Mouse (Mus musculus) cerebral cortex, adult 2 months (tissue): Measurements from ENCODE around the gene Gm45021.

Experiments used
- WGBS: fragments of 180-500 bp; shearing (Covaris S2); methylation state at CpG from one replicate; pipeline ENCODE4 v1.1.7; 2018; 5-methylcytosine and 5-hydroxymethylcytosine counted together

Gm45021 gene

DNA sequence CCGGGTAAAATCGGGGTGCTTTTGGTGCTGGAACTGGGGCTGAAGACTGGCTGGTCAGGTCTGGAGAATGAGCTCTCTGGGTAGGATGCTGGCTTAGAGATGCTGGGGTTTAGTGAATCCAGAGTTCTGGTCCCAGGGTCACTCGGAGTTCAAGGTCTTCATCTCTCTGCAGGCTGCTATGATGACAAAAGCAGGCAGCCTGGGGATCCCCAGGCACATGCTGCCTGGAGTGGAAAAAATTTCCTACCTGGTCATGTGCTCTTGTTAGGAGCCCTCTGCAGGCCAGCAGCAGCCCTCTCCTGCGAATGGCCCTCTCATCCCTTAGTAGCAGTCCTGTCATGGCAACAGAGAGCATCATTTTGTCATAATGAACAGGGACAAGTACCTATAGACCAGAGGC, 24.1 kb downstream of the Gm45021 start:
- WGBS = 96% methylated on average over 4 of the region's 4 CpGs

- 96% methylated on average over 5 of the region's 5 CpGs for WGBS
Observed at GRCm38 (mm10) chr6:48614756-48615155, 25.3 kb downstream of the Gm45021 start.

DNA sequence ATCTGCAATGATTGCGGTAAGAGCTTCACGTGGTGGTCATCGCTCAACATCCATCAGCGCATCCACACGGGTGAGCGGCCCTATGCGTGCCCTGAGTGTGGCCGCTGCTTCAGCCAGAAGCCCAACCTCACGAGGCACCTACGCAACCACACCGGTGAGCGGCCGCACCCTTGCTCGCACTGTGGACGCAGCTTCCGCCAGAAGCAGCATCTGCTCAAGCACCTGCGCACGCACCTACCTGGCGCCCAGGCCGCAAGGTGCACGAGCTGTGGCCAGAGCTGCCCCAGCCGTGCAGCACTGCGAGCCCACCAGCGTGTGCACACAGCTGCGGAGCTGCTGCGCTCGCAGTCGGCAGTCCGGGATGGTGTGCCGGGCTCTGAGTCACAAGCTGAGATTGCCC, 30.6 kb downstream of the Gm45021 start:
- 96% methylated on average over 30 of the region's 30 CpGs for WGBS

DNA sequence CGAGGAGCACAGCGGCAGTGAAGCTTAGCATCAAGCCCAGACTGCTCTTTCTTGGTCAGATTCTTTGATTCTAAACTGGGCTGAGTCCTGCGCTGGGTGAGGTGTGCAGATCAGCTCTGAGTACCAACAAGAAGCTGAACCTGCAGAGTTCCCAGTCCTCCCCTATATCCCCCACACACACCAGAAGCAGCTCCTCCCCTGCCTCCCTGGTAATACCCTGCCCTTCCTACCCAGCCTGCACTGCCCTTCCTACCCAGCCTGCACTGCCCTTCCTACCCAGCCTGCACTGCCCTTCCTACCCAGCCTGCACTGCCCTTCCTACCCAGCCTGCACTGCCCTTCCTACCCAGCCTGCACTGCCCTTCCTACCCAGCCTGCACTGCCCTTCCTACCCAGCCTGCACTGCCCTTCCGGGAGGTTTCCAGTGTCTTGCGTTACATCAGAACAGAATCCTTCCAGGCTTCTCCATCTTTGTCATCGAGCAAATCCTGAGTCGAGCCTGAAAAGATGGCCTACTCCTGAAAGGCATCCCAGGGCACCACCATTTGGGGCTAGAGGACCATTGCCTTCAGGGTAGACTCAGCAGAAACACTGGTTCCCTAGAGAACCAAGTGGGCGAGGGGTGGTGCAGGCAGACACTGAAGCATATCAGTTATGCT, 32.9 kb downstream of the Gm45021 start:
- 92% methylated on average over 8 of the region's 8 CpGs for whole genome bisulfite sequencing

DNA sequence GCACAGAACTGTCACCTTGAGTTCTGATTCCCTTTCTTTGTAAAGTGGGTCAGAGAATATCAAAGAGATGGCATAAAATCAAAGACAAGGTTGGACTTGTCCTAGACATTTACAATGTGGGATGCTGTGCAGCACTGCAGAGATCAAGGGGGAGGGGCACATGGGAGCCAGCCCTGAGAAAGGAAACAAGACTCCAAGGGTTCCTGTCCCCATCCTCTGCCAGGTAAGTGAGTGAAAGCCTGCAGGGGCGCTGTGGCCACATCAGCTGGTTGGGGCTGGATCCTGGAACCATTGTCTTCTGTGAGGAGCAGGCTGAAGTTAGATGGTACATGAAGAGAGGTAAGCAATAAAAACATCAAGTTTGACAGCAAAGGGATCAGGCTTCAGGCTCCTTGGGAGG, 34.0 kb downstream of the Gm45021 start:
- 60% methylated on average over 1 of the region's 1 CpGs for WGBS

DNA sequence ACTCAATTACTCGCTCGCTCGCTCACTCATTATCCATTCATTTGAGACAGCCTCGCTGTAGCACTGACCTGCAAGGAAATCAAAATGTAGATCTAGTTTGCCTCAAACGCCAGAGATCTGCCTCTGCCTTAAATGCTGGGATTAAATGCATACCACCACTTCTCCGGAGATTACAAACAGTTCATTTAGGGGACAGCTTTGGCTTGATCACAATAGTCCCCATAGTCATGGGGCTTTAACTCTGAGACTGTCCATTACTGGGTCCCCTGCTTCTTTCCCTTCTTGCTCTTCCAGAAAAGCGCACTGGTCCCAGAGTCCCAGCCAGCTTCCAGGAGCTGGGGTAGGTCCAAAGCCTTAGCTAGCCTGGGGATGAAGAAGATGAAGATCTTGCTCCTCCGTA, 37.1 kb downstream of the Gm45021 start, which contains the start of gene AI854703:
AI854703 (plus strand) TSS at position 301 of the 400 bp plus-strand sequence.
- 42% methylated on average over 8 of the region's 8 CpGs for WGBS

GRCm38 (mm10) chr6:48626984-48627383, 37.6 kb downstream of the Gm45021 start:
- 2% methylated on average over 32 of the region's 32 CpGs for WGBS

- 2% methylated on average over 7 of the region's 7 CpGs for WGBS
Observed at GRCm38 (mm10) chr6:48627511-48627924, 38.1 kb downstream of the Gm45021 start.

DNA sequence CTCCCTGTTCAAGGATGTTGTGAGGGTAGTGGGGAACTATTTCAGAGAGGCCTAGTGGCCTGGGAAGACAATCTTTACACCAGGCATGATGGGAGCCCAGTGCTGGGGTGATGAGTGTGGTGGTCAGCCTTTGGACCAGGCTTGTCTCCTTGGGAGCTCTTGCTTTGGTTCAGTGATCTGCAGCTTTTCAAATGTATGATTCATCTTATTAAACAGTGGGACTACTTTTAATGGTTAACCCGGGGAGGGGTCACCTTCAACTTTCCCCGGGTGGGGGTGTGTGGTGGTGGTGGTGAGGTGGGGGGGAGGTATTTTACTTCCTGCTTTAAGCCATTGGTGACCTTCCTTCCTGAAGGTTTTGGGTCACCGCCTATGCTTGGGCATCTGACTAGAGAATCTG, 39.0 kb downstream of the Gm45021 start:
- 79% methylated on average over 3 of the region's 3 CpGs for WGBS

DNA sequence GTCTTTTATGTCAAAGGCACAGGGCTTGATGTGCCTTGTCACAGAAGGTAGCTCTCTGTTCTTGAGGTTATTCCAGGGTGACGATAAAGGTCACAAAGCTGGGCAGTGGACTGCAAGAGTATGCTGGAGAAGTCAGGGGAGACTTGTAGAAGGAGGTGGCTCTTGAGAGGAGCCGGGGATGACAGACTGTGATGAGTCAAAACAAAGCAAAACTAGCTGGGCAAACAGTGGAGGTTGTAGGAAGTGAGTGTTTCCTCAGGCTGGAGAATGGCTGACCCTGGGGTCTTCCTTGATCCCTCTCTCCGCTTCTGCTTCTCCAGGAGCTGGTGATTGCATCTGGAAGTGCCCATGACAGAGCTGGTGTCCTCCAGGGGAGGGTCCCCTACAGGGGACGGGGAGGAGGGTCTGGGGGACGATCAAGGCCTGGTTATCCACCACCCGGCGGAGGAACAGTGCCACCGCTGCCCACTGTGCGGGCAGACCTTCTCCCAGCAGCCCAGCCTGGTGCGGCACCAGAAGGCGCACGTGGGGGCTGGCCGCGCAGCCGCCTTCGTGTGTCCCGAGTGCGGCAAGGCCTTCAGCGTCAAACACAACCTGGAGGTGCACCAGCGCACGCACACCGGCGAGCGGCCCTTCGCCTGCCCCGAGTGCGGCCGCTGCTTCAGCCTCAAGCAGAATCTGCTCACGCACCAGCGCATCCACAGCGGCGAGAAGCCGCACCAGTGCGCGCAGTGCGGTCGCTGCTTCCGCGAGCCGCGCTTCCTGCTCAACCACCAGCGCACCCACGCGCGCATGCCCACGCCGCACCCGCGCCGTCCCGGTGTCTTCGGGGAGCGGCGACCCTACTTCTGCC, 39.6 kb downstream of the Gm45021 start:
- WGBS = 17% methylated on average over 54 of the region's 54 CpGs

GRCm38 (mm10) chr6:48629661-48630034, 40.2 kb downstream of the Gm45021 start:
- 11% methylated on average over 13 of the region's 13 CpGs for WGBS

DNA sequence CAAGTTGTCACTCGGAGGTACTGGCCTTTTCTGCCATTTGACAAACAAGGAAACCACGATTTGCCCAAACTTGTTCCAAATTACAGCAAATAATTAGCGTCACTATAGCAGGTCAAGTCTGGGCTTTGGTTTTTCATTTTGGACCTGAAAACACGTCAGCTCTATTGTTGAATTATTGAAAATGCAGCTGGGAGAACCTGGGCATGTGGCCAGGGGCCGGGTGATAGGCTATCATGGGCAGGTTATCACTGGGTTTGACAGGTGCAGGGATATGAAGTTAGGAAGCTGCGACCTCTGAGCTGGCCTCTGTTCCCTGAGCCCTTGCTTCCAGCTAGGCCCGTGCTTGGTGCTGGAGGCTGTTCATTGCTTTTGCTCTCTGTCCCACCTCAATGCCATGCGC, 41.4 kb downstream of the Gm45021 start:
- WGBS = 92% methylated on average over 8 of the region's 8 CpGs

- 88% methylated on average over 2 of the region's 2 CpGs for WGBS
Observed at GRCm38 (mm10) chr6:48635105-48635504, 45.7 kb downstream of the Gm45021 start.

GRCm38 (mm10) chr6:48636515-48636914, 47.1 kb downstream of the Gm45021 start:
- WGBS = 72% methylated on average over 6 of the region's 6 CpGs

GRCm38 (mm10) chr6:48637811-48638500, 48.5 kb downstream of the Gm45021 start:
- WGBS = 63% methylated on average over 6 of the region's 6 CpGs

DNA sequence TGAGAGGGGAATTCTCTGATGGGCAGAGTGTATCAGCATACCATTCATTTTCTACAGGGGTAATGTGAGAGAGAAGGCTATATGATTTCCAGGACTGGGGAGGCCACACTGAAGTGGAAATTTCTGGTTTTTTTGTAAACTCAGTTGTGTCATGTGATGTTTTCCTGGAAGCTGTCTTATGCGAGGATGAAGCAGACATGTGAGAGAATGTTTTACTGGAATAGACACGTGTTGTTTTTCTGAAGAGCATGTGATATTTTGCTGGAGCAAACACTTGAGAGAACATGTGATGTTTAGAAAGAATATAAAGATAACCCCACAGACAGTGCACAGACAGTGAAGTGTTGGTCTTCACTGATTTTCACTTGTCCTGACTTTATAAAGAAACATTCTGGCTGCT, 49.1 kb downstream of the Gm45021 start:
- 73% methylated on average over 2 of the region's 2 CpGs for WGBS

GRCm38 (mm10) chr6:48641391-48641790, 52.0 kb downstream of the Gm45021 start:
- WGBS = 86% methylated on average over 6 of the region's 6 CpGs

DNA sequence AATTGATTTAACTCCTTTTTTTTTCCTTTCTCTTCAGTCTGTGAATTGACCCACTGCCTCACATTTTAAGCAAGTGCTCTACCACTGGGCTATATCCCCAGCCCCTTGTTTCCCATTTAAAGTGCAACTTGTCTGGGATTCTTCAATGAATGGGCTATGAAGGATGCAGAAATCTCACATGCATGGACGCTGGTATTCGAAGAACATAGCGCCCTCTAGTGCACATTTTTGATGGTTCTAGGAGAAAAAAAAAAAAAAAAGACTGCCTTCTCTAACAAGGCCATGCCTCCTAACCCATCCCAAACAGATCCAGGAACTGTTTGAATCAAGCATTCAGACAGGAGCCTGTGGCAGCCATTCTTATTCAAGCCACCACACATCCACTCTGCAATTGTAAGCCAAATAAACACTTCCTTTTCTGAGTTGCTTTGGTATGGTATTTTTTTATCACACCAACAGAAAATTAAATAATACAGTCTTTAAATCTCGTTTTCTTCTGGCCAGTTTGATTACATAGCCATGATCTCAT, 53.4 kb downstream of the Gm45021 start:
- 15% methylated on average over 4 of the region's 4 CpGs for WGBS

GRCm38 (mm10) chr6:48645660-48646308, 56.4 kb downstream of the Gm45021 start:
- 11% methylated on average over 12 of the region's 12 CpGs for WGBS

- 85% methylated on average over 4 of the region's 4 CpGs for WGBS
Observed at GRCm38 (mm10) chr6:48646309-48646690, 56.9 kb downstream of the Gm45021 start.

- WGBS = 53% methylated on average over 3 of the region's 3 CpGs
Observed at GRCm38 (mm10) chr6:48646995-48647394, 57.6 kb downstream of the Gm45021 start, which contains the start of gene Gimap8. Gene Gimap8, plus strand, starts transcription at chr6:48647234.

DNA sequence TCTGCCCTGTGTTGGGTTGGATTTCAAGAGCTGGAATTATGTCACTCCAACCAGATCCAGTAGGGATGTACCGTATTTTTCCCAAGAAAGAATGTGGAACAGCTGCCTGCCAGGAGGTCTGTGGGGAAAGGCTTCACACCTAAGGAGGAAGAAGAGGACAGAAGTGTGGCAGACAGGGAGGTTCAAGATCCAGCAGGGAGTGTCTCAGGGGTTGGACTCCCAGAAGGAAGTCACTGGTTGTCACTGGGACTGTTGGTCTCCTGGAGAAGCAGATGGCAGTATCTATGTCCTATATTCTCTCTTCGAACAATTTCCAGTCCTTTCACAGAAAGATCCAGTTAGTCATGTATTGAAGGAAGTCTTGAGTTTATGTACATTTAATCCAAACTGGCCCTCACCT, 58.2 kb downstream of the Gm45021 start:
- WGBS = 78% methylated on average over 2 of the region's 2 CpGs
